Mouse (Mus musculus): Measurements from ENCODE around the gene Hsd11b1. TPM values are rescaled to one million over a fixed set of nuclear protein-coding genes. Genes with fewer than 3 reads are reported as not detected.

The Hsd11b1 gene
- polyA plus RNA-seq, 1 experiment from 2014 or later, result 1.2 TPM

GRCm38 (mm10) chr1:193174143-193174733, 89.6 kb downstream of the Hsd11b1 start:
- no peaks in the 10 kb centered on the region for H3K36me3 ChIP-seq (ENCODE audit: control insufficient read depth, insufficient read depth, low read length)
- WGBS, result 77% methylated on average over 13 of the region's 13 CpGs
- peaks cover 22% of the 10 kb centered on the region for H3K4me1 ChIP-seq (ENCODE audit: control insufficient read depth, insufficient read depth, low read length)
- peak overlapping the region; percentile 84 for H3K27ac ChIP-seq (ENCODE audit: low read length)
- H3K4me2 ChIP-seq (replicated peaks; ENCODE audit: low read depth, low read length), result peak overlapping the region; percentile 60
- H3K27me3 ChIP-seq (ENCODE audit: control insufficient read depth, insufficient read depth, low read length), result no peaks in the 10 kb centered on the region
- peak overlapping the region; percentile 80; the same call in 1 of the 2 replicates for H3K9ac ChIP-seq (replicated peaks; ENCODE audit: low read depth, low read length)
- H3K4me3 ChIP-seq (ENCODE audit: low read depth, low read length), result peak overlapping the region; percentile 77; the same call in 1 of the 2 replicates
- ATAC-seq (ENCODE audit: insufficient number of reproducible peaks, insufficient read depth, low FRiP score, low read depth), result no peak
- H3K9me3 ChIP-seq (ENCODE audit: control insufficient read depth, low read depth, low read length), result no peaks in the 10 kb centered on the region

DNA sequence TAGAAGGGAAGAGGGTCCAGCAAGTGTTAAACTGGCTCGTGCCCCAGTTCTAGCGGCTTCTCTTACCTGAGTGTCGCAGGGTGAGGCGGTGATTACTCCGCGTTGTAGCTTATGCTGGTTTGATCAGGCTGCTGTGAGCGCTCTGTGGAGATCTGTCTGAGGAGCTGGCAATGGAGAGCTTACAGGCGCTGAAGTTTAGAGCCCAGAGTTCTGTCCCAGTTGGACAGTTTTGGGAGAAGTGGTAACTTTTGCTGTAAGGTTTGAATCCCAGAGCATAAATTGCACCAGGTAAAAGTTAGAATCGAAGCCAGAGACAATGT, 90.1 kb downstream of the Hsd11b1 start:
- no peaks in the 10 kb centered on the region for H3K27me3 ChIP-seq (ENCODE audit: control insufficient read depth, insufficient read depth, low read length)
- peak overlapping the region; percentile 60 for H3K4me2 ChIP-seq (replicated peaks; ENCODE audit: low read depth, low read length)
- peak overlapping the region; percentile 80 for H3K9ac ChIP-seq (replicated peaks; ENCODE audit: low read depth, low read length)
- WGBS, result 13% methylated on average over 9 of the region's 9 CpGs
- peak overlapping the region; percentile 84 for H3K27ac ChIP-seq (ENCODE audit: low read length)
- ATAC-seq (ENCODE audit: insufficient number of reproducible peaks, insufficient read depth, low FRiP score, low read depth), result no peak
- peak overlapping the region; percentile 77 for H3K4me3 ChIP-seq (ENCODE audit: low read depth, low read length)
- no peaks in the 10 kb centered on the region for H3K9me3 ChIP-seq (ENCODE audit: control insufficient read depth, low read depth, low read length)
- H3K4me1 ChIP-seq (ENCODE audit: control insufficient read depth, insufficient read depth, low read length), result peaks cover 24% of the 10 kb centered on the region
- no peaks in the 10 kb centered on the region for H3K36me3 ChIP-seq (ENCODE audit: control insufficient read depth, insufficient read depth, low read length)

GRCm38 (mm10) chr1:193172991-193173809, 90.7 kb downstream of the Hsd11b1 start:
- Histone ChIP-seq H3K9ac (replicated peaks; ENCODE audit: low read depth, low read length) (peak overlapping the region; percentile 80), H3K4me1 (ENCODE audit: control insufficient read depth, insufficient read depth, low read length) (peaks cover 24% of the 10 kb centered on the region), H3K27ac (ENCODE audit: low read length) (peak overlapping the region; percentile 84), H3K9me3 (ENCODE audit: control insufficient read depth, low read depth, low read length) (no peaks in the 10 kb centered on the region), H3K4me3 (ENCODE audit: low read depth, low read length) (peak overlapping the region; percentile 77), H3K4me2 (replicated peaks; ENCODE audit: low read depth, low read length) (peak overlapping the region; percentile 80), H3K27me3 (ENCODE audit: control insufficient read depth, insufficient read depth, low read length) (no peaks in the 10 kb centered on the region), H3K36me3 (ENCODE audit: control insufficient read depth, insufficient read depth, low read length) (no peaks in the 10 kb centered on the region)
- under 1% methylated on average over 48 of the region's 48 CpGs for WGBS
- peak; percentile 99 for ATAC-seq (ENCODE audit: insufficient number of reproducible peaks, insufficient read depth, low FRiP score, low read depth)

Other genes starting within 250 kb of the Hsd11b1 start
- 3.6 and 5.2 TPM in 2 replicates for gene Syt14, start 228.3 kb downstream of the Hsd11b1 start, polyA plus RNA-seq (2014; fragmentation: Nextera tagmentation; extraction: Ambion mirVana)
- 10.6 and 10.9 TPM in 2 replicates for gene Diexf, start 133.8 kb downstream of the Hsd11b1 start, polyA plus RNA-seq (2014; fragmentation: Nextera tagmentation; extraction: Ambion mirVana)
- gene Irf6, start 111.0 kb downstream of the Hsd11b1 start, polyA plus RNA-seq (2014; fragmentation: Nextera tagmentation; extraction: Ambion mirVana), result 56.6 and 61.0 TPM in 2 replicates
- 16.6 and 18.5 TPM in 2 replicates for gene A130010J15Rik, start 96.0 kb downstream of the Hsd11b1 start, polyA plus RNA-seq (2014; fragmentation: Nextera tagmentation; extraction: Ambion mirVana)
- gene Traf3ip3, start 62.4 kb downstream of the Hsd11b1 start, polyA plus RNA-seq (2014; fragmentation: Nextera tagmentation; extraction: Ambion mirVana), result 1.4 and 2.8 TPM in 2 replicates
- 9.7 and 13.7 TPM in 2 replicates for gene Lamb3, start 56.4 kb downstream of the Hsd11b1 start, polyA plus RNA-seq (2014; fragmentation: Nextera tagmentation; extraction: Ambion mirVana)
- 26.4 and 26.5 TPM in 2 replicates for gene G0s2, start 9.1 kb upstream of the Hsd11b1 start, polyA plus RNA-seq (2014; fragmentation: Nextera tagmentation; extraction: Ambion mirVana)
- gene Camk1g, start 106.2 kb upstream of the Hsd11b1 start, polyA plus RNA-seq (2014; fragmentation: Nextera tagmentation; extraction: Ambion mirVana), result 7.6 and 10.5 TPM in 2 replicates

Measured in stomach, embryonic 14.5 days (tissue).